Mouse (Mus musculus): ENCODE results near the gene Ubr3. TPM values are rescaled to one million over a fixed set of nuclear protein-coding genes. Genes with fewer than 3 reads are reported as not detected.

The Ubr3 gene
- polyA plus RNA-seq, 1 experiment, result 23.0 TPM

DNA sequence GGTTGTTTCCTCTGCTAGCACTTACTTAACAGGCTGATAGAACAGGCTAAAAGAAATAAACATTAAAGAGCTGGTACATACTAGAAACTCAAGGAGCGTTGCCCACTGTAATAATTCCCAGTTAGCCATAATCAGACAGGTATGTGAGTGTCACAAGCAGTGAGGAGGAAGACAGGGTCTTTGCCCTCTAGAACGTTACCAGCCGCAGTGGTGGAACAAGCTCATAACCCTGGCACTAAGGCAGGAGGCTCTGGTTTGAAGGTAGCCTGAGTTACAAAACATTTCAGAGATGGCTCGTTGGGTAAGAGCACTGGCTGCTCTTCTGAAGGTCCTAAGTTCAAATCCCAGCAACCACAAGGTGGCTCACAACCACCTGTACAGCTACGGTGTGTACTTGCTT, 3.2 kb upstream of the Ubr3 start:
- TF ChIP-seq GATA1 (IDR thresholded peaks at IDR 0.05; ENCODE audit: low read length), result no peak

DNA sequence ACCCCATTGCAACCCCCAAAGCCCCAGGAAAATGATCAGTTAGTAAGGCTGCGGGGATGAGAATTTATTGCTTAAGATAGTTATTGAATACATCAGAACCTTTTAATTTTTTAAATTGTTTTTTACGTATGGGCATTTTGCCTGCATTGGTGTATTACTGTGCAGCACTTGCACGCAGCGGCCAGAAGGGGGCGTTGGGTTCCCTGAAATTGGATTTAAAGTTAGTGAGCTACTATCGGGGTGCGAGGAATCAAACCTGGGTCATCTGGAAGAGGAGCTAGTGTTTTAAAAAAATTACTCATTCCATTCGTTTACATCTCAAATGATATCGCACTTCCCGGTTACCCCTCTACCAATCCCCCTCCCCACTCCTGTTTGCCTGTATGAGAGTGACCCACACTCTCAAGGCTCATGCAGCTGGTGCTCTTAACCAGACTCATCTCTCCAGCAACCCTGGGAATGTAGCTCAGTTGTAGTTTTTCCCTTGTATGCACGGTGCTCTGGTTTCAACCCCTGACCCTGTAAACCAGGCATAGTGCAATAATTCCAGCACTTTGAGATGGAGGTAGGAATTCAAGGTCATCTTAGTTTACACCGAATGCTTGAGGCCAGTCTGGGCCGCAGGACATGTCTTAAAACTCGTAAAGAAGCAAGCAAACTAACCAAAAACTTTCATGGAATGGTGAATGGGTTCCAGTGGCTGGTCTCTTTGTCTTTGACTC, 1.4 kb upstream of the Ubr3 start:
- TF ChIP-seq GATA1 (IDR thresholded peaks at IDR 0.05; ENCODE audit: low read length), result no peak

DNA sequence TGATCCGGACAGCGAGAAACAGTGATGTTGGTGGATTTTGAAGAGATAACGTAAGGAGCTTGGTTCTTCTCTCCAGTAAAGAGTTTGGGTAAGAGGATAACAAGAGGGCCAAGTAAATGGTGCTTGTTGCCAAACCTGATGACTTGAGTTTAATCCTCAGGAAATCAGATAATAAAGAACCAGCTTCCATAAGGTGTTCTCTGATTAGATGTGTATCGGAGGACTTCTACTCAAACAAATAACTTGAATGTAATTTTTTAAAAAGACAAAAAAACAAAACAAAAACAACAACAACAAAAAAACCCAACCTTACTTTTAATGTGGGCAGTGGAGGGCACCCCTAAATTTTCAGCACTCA, 843 bp upstream of the Ubr3 start:
- peak; percentile 32 for TF ChIP-seq GATA1 (IDR thresholded peaks at IDR 0.05; ENCODE audit: low read length)

DNA sequence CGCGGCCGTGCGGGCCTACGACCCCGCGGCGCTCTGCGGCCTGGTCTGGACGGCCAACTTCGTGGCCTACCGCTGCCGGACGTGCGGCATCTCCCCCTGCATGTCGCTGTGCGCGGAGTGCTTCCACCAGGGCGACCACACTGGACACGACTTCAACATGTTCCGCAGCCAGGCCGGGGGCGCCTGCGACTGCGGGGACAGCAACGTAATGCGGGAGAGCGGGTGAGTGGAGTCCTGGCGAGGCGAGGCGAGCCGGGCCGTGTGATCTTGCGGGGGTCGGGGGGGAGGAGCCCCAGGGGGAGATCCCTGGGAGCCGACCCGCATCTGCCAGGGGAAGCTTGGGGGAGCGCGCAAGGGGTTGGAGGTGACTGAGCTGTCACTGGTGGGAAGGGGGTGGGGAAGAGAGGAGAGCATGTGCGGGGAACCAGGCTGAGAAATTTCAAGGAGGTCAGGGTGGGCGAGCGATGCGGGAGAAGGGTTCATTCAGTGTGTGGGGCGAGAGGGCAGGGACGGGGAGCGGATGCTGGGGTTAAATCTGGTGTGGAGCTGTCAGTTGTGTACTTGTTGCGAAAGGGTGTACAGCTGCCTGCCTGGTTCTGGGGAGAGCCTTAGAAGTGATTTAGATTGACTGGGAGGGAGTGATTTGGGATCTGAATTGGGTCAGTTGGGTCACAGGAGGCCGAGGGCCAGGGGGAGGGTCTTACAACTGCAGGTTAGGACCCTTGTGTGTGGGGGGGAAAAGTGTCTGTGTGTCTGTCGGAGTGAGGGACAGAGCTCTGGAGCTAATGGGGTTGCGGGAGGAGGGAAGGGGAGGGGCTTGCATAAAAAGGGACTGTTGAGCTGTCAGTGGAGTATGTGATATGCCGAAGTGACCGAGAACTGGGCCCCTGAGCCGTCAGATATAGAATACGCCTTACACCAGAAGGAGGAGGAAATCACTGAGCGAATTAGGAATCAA, 851 bp downstream of the Ubr3 start:
- no peak for TF ChIP-seq GATA1 (IDR thresholded peaks at IDR 0.05; ENCODE audit: low read length)

DNA sequence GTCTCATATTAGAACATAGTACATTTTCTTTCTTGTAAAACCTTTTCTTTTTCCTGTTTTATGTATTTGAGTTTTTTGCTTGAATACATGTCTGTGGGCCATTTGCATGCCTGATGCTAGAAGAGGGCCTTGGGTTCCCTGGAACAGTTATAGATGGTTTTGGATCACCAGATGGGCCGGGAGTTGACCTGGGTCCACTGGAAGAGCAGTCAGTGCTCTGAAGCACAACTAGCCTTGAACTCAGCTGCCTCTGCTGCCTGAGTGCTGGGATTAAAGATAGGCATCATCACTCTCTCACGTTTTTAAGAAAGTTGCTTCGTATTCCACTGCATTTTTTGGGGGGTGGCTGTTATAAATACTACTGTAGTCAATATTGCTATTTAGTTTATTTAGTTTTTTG, 6.5 kb downstream of the Ubr3 start:
- TF ChIP-seq GATA1 (IDR thresholded peaks at IDR 0.05; ENCODE audit: low read length), result no peak

DNA sequence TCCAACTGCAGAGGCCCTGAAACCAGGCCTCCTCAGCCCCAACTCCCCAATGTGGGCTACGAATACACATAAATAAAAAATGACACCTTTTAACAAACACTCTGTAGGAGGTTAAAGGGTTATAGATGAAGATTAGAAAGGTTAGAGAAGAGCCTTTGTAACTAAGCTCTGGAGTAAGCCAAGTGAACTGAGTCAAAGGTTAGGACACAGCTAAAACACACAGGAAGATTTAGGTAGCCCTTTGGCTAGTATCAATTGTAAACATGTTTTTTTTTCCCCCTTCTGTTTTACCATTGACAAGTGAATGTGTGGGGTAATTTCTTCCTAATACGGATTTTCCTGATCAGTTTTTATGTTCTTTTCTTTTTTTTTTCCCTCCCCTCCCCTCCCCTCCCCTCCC, 15.8 kb downstream of the Ubr3 start:
- TF ChIP-seq GATA1 (IDR thresholded peaks at IDR 0.05; ENCODE audit: low read length), result no peak

DNA sequence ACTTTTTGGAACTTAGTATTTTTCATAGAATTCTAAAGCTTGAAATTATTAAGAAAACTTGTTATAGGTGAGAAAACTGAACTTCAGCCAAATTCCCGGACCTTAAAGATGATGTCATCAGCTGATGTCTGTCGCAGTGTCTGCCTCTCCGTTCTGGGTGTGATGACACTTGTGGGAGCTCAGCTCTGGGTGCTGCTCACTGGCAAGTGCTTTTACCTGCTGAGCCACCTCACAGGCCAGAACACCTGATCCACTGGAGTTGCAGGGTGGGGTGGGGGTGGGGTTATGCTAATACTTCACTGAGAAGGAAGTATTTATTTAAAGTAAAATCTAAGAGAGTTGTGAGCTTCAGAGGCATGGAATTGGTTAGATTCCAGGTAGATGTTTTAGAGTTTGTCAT, 20.3 kb downstream of the Ubr3 start:
- TF ChIP-seq GATA1 (IDR thresholded peaks at IDR 0.05; ENCODE audit: low read length), result no peak

DNA sequence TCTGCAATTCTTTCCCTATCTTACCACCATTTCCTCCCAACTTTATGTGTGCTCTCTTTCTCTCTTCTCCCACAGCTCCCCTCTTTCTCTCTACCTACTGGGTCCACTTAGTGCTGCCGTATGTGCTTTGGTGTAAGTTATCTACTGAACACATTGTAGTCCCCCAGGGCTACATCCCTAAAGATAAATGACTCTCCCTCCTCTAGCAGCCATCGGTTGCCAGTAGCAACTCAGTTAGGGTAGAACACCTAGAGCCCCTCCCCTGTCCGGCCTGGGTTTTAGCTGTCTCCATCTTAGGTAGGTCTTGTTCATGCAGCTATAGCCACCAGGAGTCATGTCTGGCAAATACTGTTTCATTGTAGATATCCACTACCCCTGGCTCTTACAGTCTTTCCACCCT, 27.9 kb downstream of the Ubr3 start:
- no peak for TF ChIP-seq GATA1 (IDR thresholded peaks at IDR 0.05; ENCODE audit: low read length)

DNA sequence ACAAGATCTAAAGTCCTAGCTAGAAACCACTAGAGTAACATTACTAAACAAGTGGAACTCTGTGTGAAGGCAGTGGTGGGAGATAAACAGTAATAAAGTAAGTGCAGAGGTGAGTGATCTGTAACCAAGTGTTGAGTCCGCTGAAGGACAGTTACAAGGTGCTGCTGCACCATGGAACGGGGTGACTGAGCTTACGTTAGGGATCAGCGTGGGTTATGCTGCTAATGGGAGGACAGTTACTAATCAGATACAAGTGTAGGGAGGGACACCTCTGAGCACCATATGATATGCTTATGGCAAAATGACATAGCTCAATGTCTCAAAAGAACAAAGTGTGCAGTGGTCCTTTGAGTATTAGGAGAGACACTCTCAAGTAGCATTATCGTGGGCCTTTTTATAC, 39.3 kb downstream of the Ubr3 start:
- no peak for TF ChIP-seq GATA1 (IDR thresholded peaks at IDR 0.05; ENCODE audit: low read length)

DNA sequence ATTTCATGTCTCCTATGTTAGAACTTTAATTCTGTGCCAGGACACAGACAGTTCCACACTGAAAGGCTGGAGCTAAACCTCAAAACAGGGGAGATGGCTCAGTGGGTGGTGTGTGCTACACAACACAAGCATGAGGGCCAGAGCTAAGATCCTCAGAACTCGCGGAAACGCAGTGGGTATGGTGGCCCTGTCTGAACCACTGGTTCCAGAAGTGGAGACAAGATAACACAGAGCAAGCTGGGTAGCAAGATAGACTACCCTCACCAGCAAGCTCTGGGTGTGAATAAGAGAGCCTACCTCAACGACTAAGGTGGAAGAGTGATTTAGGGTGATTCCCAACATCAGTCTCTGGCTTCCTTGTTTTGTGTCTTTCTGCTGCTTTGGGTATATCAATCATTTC, 42.2 kb downstream of the Ubr3 start:
- TF ChIP-seq GATA1 (IDR thresholded peaks at IDR 0.05; ENCODE audit: low read length), result no peak

DNA sequence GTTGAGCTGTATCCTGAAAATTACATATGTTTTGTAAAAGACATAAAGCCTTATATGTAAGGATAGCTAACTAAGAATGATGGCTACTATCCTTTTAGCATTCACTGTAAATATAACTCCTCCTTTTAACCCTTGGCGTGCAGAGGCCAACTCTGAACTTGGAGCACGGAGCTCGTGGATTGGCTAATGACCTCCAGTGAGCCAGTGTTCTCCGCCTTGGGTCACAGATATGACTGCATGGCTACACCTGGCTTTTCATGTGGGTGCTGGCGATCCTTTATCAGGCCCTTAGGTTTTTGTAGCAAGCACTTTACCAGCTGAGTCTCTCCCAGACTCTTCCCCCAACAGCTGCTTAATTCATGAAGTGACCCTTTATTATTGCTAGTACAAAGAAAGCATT, 42.6 kb downstream of the Ubr3 start:
- no peak for TF ChIP-seq GATA1 (IDR thresholded peaks at IDR 0.05; ENCODE audit: low read length)

DNA sequence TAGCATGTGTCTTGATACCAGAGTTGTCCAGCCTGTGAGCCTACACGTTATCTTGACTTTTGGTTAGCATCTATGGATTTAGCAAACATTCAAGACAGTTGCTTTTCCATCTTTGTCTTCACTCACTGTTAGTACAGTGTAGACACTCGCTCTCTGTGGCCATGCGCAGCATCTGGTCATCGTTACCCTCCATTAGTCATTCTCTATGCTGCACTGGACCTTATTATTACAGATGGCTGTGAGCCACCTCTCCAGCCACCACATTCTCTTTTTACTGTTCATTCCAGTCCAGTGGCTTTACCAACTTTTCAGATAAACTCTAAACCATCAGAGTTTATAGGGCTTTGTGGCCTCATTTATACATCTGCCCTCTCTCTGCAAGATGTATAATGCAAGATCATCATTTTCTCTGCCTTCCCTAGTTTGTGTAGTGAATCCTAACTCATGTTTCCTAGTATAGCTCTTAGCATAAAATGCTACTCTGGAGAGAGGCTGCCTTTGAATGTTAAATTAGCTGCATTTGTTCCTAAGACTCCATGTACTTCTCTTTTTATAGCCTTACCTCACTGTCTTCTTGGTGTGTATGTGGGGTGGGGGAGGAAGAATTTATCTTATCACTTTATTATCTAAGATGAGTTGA, 44.5 kb downstream of the Ubr3 start:
- TF ChIP-seq GATA1 (IDR thresholded peaks at IDR 0.05; ENCODE audit: low read length), result no peak

DNA sequence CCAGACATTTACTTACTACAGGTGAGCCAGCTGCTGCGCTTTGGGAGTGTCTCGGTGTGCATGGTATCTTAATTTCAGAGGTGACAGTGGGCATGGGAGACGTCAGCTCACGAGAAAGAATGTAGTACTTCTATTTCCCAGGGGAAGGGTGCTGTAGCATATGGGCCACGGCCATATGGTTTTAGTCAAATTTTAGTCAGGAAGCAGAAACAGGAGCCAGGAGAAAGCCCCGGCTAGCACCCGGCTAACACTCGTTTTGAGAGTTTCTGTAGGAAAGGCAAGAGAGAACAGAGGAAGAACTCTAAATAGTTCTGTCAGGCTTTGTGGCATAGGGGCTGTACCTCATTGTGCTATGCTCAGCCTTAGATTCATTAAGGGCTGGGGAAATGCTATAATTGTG, 55.8 kb downstream of the Ubr3 start:
- no peak for TF ChIP-seq GATA1 (IDR thresholded peaks at IDR 0.05; ENCODE audit: low read length)

DNA sequence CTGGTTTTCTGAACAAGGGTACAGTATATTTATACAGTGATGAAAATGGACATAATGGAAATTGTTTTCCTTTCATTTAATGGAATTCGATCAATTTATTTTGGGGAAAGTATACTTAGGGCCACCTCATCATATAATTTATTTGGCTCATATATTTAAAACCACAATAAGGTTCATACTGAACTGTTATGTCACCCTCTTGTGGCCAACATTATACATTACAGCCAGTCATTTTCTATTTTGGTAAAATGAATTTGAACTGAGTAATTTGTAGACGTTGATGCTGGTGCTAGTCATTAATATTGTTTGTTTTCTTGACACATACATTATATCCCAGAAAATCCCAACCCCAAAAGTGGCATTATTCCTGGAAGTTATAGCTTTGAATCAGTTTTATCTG, 58.6 kb downstream of the Ubr3 start:
- TF ChIP-seq GATA1 (IDR thresholded peaks at IDR 0.05; ENCODE audit: low read length), result no peak

DNA sequence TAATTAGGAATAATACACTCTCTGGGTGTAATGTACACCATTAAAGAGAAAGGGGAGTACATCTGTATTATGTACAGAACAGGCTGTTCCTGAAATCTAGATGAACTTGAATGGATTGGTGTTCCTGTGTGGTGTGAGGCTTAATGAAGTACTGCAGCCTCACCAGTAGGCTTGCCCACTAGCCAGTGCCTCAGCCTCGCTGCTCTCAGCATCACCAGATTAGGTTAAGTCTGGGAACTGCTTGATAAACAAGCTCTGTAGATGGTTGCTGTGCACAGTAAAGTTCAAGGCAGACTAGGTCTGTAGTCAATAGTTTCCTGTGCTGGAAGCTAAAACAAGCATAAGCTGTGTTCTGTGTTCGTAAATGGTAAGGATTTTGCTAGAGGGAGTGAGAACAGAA, 60.6 kb downstream of the Ubr3 start:
- TF ChIP-seq GATA1 (IDR thresholded peaks at IDR 0.05; ENCODE audit: low read length), result no peak

DNA sequence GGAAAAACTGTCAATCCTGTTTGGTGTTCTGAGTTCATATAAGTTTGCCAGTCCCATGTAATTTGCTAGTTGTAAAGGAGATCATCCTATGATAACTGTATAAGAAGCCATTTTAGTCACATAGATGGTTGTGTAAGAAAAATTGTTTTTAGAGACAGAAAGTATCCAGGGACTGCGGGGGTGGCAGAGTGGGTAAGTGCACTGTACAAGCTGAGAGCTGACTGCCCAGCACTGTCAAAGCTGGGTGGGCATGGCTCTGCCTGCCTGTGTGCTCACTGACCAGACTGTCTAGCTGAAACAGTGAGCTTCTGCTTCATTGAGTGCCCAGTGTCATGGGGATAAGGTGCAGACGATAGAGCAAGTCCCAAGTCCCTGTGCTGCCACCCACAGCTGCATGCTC, 77.8 kb downstream of the Ubr3 start:
- TF ChIP-seq GATA1 (IDR thresholded peaks at IDR 0.05; ENCODE audit: low read length), result no peak
